Mouse (Mus musculus) gonadal fat pad, adult 2 months (tissue): Measurements from ENCODE around the gene Leng8. TPM values are rescaled to one million over a fixed set of nuclear protein-coding genes. Genes with fewer than 3 reads are reported as not detected.
A peak's percentile ranks its signal among the peaks of the same experiment; 100 is the strongest.

ENCODE experiments used
- DNase-seq: peaks from one replicate; pipeline ENCODE4 v3.0.0-alpha.2; 2012; ENCODE audit warnings: low read depth
- polyA plus RNA-seq: library from polyadenylated mRNA; depleted of rRNA; stranded (reverse); fragments of >200 nt; gene quantifications from 2 replicates; pipeline ENCODE4 v1.2.3, GENCODE M21; 2012; rRNA removed

Leng8 gene
- polyA plus RNA-seq: 692 and 700 TPM in 2 replicates

DNA sequence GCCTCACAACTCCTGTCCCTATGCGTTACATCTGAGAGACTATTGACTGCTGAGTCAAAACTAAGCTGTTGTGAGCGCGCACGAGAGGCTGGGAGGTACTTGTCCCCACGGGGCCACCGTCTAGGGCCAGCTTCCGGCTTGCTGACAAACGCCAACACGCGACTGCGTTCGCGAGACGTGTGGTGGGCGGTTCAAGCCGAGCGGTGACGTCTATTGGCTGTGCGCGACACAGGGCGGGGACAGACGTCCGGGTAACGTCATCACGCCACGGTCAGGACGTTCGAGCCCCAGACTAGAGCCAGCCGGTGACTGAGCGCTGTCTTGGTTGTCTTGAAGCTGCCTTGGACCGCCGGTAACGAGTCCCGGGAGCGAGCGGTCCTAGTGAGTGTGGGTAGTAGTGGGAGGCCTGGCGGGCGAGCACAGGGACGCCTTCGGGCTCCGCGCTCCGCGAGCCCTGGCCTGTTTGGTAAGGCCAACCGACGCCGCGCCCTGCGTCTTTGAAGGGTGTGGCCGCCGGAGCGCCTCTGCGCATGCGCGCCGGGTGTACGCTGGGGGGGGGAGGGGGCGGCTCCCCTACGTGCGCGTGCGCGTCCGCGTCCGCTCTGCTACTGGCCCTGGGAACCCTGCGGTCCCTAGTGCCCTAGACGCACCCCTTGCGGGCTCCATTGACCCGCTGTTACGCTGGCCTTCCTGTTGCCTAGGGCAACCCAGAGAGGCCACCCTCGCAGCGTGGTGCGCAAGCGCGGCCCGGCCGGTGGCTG lies at the start of gene Leng8:
TSS of gene Leng8 (plus strand) at position 269 of the 761 bp plus-strand sequence.
- DNase-seq: peak; percentile 76

DNA sequence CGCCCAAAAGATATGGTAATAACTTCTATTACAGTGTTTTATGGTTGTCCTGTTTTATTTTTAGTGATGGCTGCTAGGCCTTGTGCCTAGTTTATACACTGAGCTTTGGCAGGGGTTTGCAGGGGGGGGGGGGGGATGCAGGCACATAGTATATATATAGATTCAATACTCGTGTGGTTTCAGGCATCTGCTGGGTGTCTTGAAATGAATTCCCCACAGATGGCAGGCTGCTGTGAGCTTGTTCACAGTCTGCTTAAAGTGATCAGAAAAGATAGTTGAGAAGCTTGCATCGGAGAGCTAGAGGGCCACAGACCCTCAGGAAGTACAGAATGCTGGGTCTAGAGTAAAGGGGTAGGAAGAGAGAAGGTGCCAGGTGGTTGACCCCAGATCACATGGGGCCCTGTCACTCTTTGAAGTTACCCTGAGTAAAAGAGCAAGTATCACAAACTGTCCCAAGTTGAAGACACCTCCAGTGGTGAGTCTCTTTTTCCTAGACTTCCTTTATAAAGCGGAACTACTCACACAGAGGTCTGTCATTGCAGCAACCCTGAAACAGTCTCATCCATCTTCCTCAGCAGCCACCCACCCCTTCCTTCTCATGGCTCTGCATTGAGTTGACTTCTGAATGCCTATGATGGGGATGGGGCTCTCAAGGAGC lies 49.5 kb upstream of the Leng8 start:
- DNase-seq: no peak

DNA sequence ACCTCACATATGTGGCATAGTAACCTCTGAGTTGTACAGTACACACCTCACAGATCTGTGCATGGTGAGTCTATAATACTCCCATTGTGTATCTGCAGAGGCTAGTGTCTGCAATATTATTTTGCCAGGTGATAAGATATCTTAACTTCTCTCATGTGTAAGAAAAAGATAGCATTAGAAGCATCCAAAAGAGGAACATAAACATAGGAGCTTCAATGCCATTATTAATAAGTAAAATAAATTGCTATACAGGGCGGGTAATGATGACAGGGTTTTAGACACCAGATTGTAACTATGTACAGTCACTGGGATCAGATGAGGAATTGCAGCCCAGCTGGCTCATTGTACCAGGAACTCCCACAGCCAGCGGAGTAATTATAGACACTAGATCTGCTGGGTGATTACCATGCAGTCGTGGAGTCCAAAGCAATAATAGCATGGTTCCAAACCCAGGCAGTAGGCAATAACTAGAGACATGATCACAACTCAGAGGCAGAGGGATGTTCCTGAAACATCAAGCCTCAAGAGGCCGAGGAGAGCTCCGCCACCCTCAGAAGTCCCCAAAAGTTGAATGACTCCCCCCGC lies 48.9 kb upstream of the Leng8 start:
- DNase-seq: no peak

DNA sequence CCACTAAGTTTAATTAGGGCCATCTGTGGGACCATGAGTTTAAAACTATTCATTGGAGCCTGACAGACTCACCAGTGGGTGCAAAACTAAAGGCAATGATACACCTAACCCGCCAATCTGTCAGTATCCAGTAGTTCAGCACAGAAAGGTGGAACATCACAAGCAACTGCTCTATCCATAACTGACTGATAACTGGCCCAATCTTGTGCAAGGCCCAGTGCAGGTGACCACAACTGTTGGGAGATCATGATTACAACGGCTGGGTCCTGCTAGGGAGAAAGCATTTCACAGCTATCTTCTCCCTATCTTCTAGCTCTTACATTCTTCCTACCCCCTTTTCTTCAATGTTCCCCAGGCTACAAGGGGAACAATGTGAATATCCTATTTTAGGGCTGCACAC lies 48.2 kb upstream of the Leng8 start:
- DNase-seq: no peak

DNA sequence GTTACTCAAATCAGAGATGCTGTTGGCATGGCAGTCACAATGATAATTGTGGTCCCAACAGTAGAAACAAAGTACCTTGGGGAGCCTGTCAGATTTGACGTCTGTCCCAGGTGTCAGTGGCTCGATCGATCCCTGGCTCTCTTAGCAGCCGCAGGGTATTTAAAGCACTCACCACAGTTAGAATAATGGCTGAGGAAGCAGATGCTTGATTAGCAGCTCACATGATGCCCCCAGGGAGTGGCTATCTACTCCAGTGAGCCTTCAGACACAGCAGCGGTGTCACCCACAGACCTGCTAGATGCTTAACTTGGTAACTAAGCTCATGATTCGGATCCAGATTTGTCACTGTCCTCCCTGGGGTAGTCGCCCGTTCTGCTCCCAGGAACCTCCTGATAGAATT lies 45.7 kb upstream of the Leng8 start:
- DNase-seq: no peak

DNA sequence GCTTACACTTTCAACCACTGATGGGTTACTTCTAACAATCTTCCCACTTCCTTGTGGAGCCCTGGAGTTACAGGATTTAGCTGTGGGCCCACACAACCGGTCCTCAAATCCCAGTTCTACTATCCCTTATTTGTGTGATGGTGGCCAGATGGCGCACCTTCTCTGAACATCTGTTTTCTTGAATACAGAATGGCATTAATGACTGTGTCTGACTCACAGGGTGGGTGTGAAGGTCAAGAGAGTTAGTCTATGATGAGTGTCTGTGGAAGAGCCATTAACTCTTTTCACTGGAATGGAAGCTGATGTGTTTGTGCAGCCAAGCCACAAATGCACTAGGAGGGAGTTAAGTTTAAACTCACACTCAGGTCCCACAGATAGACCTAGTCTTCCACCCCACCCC lies 38.5 kb upstream of the Leng8 start:
- no peak for DNase-seq

DNA sequence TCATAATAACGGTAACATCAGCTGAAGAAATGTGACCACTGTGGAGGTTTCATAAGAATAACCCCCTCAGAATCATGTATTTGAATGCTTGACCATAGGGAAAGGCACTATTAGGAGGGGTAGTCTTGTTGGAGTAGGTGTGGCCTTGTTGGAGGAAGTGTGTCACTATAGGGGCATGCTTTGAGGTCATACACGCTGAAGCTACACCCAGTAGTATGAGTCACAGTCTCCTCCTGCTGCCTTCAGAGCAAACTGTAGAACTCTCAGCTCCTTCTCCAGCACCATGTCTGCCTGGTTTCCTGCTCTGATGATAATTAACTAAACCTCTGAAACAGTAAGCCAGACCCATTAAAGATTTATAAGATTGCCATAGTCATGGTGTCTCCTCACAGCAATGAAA lies 38.0 kb upstream of the Leng8 start:
- no peak for DNase-seq

DNA sequence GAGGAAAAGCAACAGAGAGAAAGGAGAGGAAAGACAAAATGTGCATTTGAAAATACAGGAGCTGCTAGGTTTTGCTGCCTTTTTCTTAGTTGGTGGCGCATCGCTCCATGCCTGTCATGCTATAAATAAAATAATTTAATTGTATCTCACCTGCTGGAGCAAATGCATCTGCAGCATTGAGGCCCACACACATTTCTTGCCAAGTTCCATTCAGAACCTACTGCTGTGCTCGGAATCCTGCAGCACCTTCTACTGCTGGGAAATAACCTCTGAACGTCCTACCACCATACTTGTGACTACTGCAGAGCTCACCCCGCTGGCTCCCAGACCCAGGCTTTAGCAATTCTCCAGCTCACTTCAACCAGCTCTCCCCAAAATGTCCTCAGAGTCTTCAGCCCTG lies 35.7 kb upstream of the Leng8 start:
- no peak for DNase-seq

DNA sequence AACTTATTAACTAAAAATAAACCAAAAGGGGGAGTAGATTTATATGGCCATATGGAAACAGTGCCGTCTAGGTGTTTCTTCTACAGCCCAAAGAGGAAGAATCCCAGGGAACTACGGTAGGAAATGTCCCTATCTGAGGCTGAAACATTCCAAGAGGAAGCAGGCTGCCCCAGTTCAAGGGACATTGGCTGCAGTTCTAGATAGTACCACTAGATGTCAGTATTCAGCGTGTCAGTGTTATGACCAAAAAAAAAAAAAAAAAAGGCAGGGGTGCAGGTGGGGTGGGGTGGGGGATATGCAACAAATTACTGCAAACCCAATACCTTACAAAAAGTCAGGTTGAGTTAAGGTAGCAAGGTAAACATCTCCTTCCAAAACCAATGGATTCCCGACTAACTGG lies 33.4 kb upstream of the Leng8 start:
- DNase-seq: no peak

DNA sequence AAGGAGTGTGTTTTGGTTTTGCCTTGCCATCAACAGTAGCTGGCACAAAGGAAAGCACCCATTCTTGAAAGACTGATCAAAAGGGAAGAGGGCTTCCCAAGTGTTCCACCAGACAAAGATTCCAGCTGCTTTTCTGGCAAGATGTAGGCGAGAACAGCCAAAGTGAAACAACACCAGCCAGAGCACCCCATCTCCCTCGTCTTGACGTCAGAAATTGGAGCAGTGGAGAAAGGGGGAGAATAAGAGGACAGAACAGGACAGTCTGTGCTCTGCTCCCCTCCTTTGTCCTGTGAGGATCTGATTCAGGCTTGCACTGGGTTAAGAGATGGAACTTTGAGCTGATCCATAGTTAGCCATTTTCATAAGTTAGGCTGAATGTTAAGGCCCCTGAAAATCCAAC lies 25.1 kb upstream of the Leng8 start:
- no peak for DNase-seq

DNA sequence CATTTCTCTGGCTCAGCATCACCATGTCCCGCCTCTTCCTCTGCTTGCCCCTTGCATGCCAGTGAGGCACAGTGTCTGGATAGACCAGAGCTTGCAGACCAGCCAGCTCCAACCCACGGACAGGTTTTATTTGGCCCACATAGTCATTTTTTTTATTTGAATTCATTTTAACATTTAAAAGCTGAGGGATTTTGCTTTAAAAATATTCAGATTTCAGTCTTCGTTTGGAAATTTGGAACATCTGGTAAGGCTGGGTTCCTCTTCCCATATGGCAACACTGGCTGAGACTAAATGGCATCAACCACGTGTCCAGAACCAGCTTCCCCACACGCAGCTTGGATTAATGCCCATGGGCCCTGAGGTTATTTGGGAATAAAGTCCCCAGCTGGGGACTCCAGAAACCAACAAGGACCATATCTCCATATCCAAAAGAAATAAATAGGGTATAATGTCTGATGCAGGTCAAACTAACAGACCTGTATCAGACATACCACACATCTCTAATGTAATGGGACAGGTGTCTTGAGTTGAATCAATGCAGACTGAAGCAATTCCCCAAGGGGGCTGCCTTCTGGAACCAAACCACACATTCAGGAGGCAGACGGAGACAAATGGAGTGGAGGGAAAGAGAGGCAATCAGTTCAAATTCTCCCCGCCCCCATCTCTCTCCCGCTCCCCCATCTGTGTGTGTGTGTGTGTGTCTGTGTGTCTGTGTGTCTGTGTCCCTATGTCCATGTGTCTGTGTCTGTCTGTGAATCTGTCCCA lies 19.6 kb upstream of the Leng8 start:
- no peak for DNase-seq

DNA sequence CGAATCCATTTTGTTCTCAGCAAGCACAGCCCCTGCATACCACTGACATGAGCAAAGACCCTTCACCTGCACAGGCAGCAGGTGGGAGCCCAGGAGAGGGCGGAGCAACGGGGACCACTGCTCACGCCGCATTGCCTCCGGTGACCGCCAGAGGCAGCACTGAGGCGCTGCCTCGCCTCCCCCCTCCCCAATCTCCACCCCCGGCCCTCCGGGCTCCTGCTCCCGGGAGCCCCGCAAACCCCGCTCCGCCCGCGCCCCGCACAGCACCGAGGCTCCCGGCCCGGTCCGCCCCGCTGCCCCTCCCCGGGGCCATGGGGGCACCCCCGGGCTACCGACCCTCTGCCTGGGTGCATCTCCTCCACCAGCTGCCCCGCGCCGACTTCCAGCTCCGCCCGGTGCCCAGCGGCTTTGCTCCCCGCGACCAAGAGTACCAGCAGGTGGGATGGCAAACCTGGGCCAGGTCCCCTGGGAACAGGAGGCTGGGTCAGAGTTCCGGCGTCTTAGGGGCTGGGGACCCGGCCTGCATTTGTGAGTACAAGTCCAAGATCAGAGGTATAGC lies 17.4 kb upstream of the Leng8 start, which contains the start of gene Ttyh1:
TSS of gene Ttyh1 (plus strand) at position 65 of the 559 bp plus-strand sequence.
- no peak for DNase-seq

DNA sequence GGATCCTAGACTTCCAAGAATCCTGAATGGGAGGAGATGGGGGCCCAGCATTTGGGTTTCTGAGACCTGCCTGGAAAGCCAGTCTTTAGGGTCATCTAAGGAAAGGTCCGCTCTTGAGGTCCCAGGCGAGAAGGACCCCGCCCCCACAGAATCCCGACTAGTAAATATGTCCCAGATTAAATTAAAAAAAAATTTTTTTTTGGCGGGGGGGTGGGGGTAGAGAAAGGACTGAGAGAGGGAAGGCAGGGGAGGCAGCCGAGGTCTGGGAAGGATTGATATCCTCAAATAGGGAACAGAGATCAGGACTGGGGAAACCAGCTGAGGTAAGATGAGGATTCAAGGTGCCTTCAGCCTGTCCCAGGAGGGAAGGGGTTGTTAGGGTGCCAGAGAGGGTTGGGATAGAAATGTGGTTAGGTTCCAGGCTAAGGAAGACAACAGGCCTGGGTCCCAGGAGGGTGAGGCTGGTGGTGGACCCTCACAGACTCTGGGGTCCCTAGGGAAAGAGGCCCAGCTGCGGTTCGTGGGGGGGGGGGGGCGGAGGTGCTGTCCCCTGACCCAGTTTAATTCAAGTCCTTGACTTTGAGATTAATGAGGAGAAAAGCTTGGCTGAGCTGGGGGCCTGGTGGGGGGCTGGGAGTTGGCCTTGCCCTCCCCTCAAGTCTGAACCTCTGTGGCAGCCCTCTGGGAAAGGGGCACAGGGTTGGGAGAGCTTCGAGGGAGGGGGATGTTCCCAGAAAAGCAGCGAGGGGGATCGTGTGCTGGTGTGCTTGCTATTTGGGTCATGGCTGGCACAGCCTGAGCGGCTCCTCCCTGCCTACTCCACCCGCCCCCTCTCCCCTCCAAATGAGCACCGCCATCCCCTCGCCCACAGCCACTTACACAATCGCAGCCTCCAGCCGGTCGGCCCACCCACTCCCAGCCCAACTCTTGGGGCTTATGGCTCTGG lies 16.6 kb upstream of the Leng8 start:
- DNase-seq: no peak

DNA sequence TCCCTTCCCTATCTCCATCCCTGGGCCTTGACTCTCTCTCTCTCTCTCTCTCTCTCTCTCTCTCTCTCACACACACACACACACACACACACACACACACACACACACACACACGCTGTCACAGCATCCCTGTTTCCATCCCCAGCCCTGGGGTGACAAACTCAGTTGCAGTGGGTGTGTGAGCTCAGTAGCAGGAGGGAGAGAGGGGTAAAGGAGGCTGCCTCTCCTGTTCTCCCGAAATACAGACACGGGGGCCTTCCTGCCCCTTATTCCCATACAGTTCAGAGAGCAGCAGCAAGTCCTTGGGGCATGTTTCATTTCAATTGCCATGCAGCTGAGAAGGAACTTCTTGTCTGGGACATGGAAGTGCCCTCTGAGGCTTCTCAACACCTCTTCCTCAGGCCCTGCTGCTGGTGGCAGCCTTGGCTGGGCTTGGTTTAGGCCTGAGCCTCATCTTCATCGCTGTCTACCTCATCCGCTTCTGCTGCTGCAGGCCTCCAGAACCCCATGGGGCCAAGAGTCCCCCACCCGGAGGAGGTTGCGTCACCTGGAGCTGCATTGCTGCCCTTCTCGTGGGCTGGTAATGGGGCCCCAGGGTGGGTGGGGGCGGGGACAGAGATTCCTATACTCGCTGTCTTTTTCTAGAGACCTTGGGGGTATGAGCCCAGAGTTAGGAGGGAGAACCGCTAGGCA lies 14.6 kb upstream of the Leng8 start:
- no peak for DNase-seq

DNA sequence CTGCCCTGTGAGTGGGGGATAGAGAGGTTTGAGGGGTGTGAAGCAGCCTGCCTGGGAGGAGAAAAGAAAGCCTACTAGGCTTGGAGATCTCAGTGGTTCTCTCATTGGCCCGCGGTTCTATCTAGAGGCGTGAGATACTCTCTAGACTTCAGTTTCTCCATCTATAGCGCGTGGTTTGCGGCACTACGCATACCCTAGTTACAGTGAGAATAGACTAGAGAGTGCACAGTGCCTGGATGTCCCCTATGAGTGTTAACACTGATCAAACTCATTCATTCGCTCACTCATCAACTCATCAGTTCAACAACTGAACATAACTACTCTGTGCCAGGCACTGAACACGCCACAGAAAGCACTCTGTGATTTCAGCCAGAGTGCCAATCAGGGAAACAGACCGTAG lies 14.1 kb upstream of the Leng8 start:
- no peak for DNase-seq

DNA sequence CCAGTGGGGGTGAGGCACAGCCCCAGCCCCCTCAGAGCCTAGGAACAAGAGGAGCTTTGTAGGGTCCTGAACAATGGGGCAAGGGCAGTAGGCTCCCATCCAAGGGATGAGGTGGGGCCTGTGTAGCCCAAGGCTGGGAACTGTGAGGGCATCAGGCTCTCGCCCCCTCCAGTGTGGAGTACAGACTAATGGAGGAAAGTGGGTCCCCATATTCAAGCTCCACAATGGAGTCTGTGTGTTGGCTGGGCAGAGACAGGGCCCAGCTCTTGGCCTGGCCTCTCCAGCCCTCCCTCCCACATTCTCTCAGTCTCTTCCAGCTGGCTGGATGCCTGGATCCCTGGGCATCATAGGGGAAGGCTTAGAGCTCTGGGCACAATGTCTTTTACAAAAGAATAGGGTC lies 13.1 kb upstream of the Leng8 start:
- DNase-seq: no peak

DNA sequence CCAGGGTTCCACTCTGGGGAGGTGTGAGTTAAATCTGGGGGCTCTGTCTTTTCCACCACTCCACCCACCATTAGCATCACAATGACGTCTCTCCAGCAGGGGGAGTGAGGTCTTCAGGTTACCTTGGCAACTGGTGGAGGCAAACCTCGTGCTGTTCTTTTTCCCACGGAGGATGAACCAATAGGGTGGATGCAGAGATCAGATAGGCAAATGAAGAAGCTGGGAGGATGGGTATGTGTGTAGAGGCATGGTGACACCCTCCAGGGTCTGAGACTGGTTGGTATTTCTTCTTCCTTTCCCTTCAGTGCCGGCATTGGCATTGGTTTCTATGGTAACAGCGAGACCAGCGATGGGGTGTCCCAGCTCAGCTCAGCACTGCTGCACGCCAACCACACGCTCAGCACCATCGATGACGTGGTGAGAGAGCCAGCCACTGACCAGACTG lies 12.5 kb upstream of the Leng8 start:
- no peak for DNase-seq

DNA sequence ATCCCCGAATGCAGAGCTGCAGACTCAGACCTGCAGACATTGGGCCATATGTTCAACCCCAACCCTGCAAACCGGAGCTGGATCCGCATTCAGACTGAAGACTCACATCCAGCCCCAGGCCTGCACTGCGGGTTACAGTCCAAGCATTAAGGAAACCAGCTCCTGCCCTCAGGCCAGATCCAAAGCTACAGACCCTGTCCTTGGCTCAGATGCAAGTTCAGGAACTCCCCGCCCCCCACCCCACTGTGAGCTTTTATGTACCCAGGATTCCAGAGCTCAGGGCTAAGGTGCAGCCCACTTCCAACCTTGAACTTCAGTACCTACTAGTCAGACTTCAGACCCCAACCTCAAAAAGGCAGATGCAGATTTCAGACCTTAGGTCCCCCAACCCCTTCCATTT lies 12.0 kb upstream of the Leng8 start:
- no peak for DNase-seq

DNA sequence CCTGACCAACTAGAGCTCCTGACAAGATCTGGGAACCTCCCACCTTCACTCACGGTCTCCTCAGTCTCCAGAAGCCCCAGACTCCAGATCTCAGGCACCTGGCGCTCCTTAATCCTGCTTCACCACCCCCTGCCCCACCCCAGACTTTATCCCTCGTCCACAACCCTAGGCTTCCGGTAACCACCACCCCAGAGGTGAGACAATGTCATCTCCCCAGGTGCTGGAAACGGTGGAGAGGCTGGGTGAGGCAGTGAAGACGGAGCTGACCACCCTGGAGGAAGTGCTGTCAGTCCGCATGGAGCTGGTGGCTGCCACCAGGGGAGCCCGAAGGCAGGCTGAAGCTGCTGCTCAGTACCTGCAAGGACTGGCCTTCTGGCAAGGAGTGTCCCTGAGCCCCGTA lies 11.5 kb upstream of the Leng8 start:
- DNase-seq: no peak
